Mouse (Mus musculus) gastrocnemius, adult 2 months (tissue): ENCODE data around the gene Usp7. TPM values are rescaled to one million over a fixed set of nuclear protein-coding genes. Genes with fewer than 3 reads are reported as not detected.

Experiments
- DNase-seq: peaks from one replicate; pipeline ENCODE4 v3.0.0; 2022
- H3K27ac ChIP-seq: fragments of 200-600 bp; 2 replicates; pipeline ENCODE4 v1.8.1; 2022; ENCODE audit warnings: mild to moderate bottlenecking
- H3K4me3 ChIP-seq: fragments of 200-600 bp; 2 replicates; pipeline ENCODE4 v1.8.1; 2022; ENCODE audit warnings: mild to moderate bottlenecking, moderate library complexity
- CTCF ChIP-seq: fragments of 200-600 bp; IDR thresholded peaks from 2 replicates; pipeline ENCODE4 v1.8.1; 2022; ENCODE audit warnings: antibody characterized with exemption, mild to moderate bottlenecking, moderate library complexity
- intact Hi-C: fragments of 180-260 bp; cut with DNase I; formaldehyde crosslinking; loops from one replicate; pipeline ENCODE4 v1.15.1; 2025
- total RNA-seq, 2 experiments: library from RNA; stranded (reverse); gene quantifications; 2 replicates each; pipeline ENCODE4 v1.2.3; 2021

The Usp7 gene
- total RNA-seq, 2 experiments from 2014 or later: 61.8 to 69.1 TPM

DNA sequence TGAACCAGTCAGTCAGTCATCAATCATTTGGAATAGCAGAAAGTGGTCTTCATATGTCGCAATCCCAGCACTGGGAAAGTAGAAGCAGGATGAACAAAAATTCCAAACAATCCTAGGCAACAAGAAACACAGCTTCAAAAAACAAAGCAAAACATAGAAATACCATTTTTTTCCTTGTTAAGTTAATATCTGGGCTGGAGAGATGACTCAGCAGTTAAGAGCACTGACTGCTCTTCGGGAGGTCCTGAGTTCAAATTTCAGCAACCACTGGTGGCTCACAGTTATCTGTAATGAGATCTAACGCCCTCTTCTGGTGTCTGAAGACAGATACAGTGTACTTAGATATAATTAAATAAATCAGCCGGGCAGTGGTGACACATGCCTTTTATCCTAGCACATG is 30.5 kb upstream of the Usp7 start:
- intact Hi-C loops: no loop called here
- H3K27ac ChIP-seq: peak overlapping the region; percentile 69; the same call in 1 of the 2 replicates
- TF ChIP-seq CTCF: no peak
- H3K4me3 ChIP-seq: no peak overlapping the region
- DNase-seq: no peak

- intact Hi-C loops: no loop called here
- H3K27ac ChIP-seq: peak overlapping the region; percentile 69
- peak; percentile 62 for DNase-seq
- no peak for TF ChIP-seq CTCF
- H3K4me3 ChIP-seq: no peak overlapping the region
These were observed 29.3 kb upstream of the Usp7 start for GRCm38 (mm10) chr16:8821429-8821828.

DNA sequence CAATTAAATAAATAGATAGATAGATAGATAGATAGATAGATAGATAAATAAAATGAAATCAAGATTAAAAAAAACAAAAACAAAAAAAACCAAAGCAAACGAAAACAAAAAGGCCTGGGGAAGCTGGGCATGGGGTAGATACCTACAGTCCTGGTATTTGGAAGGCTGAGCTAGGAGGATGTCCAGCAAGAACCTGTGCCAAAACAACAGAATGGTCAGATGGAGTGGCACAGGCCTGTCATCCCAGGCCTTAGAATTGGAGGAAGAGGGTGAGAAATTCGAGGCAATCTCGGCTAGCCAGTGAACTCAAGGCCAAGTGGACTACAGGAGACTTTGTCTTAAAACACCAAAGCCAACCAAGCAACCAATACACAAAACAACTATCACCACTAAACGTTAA is 25.8 kb upstream of the Usp7 start:
- no peak overlapping the region for H3K4me3 ChIP-seq
- H3K27ac ChIP-seq: no peak overlapping the region
- DNase-seq: no peak
- intact Hi-C loops: no loop called here
- TF ChIP-seq CTCF: no peak

DNA sequence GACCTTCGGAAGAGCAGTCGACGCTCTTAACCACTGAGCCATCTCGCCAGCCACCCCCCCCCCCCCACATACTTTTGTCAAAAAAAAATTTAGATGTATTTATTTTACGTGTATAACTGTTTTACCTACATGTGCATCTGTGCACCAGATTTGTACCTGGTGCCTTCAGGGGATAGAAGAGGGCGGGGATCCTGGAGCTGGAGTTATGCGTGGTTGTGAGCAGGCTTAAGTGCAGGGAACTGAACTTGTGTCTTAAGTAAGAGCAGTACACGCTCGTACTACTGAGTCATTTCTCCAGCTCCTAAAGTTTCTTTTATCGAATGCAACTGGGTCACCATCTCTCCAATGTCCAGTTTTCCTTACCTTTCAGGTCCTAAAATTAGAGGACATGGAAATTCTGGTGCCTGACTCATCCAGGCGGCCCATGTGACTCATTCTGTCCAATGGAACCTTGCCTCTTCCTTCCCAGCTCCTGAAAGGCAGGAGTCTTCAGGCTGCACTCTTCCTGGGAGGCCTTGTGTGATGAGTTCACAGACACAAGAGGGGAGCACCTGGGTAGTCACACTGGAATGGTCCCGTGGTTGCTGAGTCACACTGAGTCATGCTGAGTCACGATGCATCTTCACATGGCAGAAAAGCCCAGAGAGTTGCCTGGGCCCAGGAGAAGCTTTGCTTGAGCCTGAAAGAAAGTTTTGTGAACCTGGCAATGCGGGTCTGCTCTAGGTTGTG is 18.5 kb upstream of the Usp7 start:
- H3K27ac ChIP-seq: no peak overlapping the region
- intact Hi-C loops: no loop called here
- no peak overlapping the region for H3K4me3 ChIP-seq
- no peak for DNase-seq
- no peak for TF ChIP-seq CTCF

- peak; percentile 48 for DNase-seq
- intact Hi-C loops: loop anchor here (2.0 kb wide), 1 partner anchor 62 kb away; no protein-coding TSS in a partner anchor
- peak; percentile 77 for TF ChIP-seq CTCF
- Histone ChIP-seq H3K27ac (no peak overlapping the region), H3K4me3 (no peak overlapping the region)
These were observed 14.6 kb upstream of the Usp7 start for GRCm38 (mm10) chr16:8806703-8807102.

GRCm38 (mm10) chr16:8795906-8796305 is 3.8 kb upstream of the Usp7 start:
- no peak overlapping the region for H3K4me3 ChIP-seq
- intact Hi-C loops: no loop called here
- peak overlapping the region; percentile 71 for H3K27ac ChIP-seq
- TF ChIP-seq CTCF: no peak
- no peak for DNase-seq

DNA sequence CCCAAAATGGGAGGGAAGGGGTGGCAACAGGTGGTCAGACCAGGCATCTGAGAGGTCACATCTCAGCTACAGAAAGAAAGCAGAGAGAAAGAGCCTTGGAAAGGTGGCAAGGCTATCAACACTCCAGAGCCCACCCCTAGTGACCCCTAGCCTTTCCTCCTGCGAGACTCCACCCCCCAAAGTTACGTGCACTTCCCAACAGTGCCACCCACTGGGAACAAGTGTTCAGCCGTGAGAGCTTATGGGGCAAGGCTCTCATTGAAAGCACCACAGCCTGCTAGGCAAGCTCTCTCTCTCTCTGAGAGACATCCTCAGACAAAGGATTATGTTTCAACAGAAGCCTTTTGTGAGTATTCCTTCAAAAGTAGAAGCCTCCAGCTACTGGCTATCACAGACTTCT is 2.8 kb upstream of the Usp7 start:
- DNase-seq: no peak
- no peak overlapping the region for H3K4me3 ChIP-seq
- TF ChIP-seq CTCF: peak; percentile 21; the same call in 1 of the 2 replicates
- intact Hi-C loops: no loop called here
- H3K27ac ChIP-seq: no peak overlapping the region

DNA sequence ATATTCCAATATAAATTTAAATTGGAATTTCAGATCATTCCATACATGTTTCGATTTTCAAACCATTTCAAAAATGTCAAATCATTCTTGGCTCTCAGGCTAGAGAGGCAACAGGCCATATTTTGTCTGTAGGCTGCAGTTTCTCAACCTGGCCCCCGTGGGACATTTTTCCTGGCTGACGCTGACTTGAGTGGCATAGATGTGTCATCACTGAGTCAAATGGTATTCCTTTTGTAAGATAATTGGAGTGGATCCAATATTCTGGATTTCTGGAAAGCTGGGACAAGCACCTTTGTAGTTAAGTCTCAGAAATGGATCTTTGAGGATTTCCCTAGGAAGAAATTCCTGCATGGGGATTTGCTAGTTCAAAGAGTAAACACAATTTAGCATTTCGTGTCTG is 1.2 kb downstream of the Usp7 start:
- no peak for TF ChIP-seq CTCF
- H3K27ac ChIP-seq: no peak overlapping the region
- no peak for DNase-seq
- intact Hi-C loops: no loop called here
- no peak overlapping the region for H3K4me3 ChIP-seq

DNA sequence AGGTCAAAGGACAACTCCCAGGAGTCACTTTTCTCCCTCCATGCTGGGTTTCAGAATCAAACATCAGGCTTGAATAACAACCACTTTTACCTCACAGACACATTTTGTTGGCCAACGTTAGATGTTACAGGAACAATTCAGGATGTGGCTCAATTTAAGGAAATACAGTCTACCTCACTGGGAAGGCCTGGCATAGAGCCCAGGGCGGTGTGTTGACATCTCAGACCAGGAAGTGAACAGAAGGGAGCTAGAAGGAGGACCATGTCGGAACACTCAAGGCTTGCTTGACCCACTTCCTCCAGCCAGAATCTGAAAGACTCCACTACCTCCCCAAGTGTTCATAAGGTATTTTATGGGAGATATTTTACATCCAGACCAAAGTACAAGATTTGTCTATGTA is 7.4 kb downstream of the Usp7 start:
- intact Hi-C loops: no loop called here
- DNase-seq: peak; percentile 28
- TF ChIP-seq CTCF: no peak
- no peak overlapping the region for H3K27ac ChIP-seq
- H3K4me3 ChIP-seq: no peak overlapping the region

- H3K4me3 ChIP-seq: no peak overlapping the region
- TF ChIP-seq CTCF: no peak
- intact Hi-C loops: no loop called here
- no peak for DNase-seq
- H3K27ac ChIP-seq: no peak overlapping the region
These were observed 8.8 kb downstream of the Usp7 start for GRCm38 (mm10) chr16:8783198-8783913.

DNA sequence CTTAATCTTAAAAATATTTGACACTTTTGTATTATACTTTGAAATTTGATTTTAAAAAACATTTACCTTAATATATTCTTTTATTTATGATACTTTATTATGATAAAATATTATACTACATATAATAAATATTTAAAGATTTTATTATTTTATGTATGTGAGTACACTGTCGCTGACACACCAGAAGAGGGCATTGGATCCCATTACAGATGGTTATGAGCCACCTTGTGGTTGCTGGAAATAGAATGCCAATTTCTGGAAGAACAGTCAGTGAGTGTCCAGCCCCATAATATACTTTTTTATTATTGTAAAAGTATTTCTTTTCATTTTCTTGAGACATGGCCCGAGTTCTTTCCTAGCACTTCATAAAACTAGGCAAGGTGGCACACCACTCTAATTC is 10.4 kb downstream of the Usp7 start:
- no peak overlapping the region for H3K4me3 ChIP-seq
- peak; percentile 8; the same call in 1 of the 2 replicates for TF ChIP-seq CTCF
- intact Hi-C loops: no loop called here
- no peak overlapping the region for H3K27ac ChIP-seq
- no peak for DNase-seq

DNA sequence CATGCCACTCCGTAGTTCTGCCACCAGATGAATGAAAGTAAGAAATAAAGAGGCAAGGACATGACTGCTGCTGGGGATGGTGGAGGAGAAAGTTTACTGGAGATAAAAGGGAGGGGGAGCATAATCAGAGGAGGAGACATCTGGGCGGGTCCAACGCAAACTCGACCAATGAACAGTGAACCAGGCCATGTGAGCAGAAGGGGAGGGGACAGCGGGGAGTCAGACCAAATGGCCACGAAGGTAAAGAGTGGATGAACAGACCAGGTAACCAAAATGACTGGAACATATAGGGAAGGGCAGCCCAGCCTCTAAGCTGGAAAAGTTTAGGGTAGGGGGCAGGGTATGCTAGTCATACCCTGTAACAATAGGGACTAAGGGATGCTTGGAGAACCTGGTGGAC is 10.9 kb downstream of the Usp7 start:
- H3K4me3 ChIP-seq: no peak overlapping the region
- no peak for TF ChIP-seq CTCF
- intact Hi-C loops: no loop called here
- no peak for DNase-seq
- no peak overlapping the region for H3K27ac ChIP-seq

DNA sequence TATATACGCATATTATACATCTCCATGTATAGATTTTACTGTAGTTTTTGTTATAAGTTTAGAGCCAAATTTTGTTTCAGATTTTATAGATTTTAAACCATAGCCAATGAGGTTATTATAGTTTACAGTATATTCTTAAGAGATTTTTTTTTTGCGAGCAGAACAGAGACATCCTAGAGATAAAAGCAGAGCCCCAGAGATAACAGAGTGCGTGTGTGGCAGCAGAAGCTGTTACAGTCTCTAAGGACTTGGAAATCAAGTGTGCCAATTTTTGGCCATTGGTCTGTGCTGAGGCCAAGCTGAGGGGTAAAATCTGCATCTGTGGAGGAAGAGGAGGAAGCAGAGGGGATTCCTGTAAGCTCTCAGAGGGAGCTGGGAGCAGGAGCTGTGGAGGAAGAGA is 11.9 kb downstream of the Usp7 start:
- no peak for TF ChIP-seq CTCF
- Histone ChIP-seq H3K27ac (no peak overlapping the region), H3K4me3 (no peak overlapping the region)
- intact Hi-C loops: no loop called here
- no peak for DNase-seq

DNA sequence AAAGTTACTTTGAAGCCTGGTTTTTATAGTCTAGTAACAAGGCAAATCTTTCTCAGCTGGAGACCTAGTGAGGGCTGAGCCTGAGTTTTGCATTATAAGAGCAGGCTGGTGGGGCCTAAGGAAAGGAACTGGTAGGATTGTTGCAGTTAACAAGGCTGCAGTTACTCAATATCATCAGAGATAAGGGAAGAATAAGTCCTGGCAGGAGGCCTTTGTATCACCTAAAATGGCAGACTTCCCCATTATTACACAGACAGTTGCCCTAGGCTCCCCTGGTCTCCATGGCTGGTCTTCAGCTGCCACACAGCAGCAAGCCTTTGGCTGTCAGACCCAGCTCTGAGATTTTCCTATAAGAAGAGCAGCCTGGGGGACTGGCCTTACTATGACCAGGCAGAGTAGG is 13.4 kb downstream of the Usp7 start:
- DNase-seq: no peak
- Histone ChIP-seq H3K4me3 (no peak overlapping the region), H3K27ac (no peak overlapping the region)
- no peak for TF ChIP-seq CTCF
- intact Hi-C loops: no loop called here
